Mouse (Mus musculus): ENCODE measurements around the gene Sgpl1. TPM values are rescaled to one million over a fixed set of nuclear protein-coding genes. Genes with fewer than 3 reads are reported as not detected.

Sgpl1 gene
- polyA plus RNA-seq, 1 experiment from 2014 or later = 59.0 TPM

DNA sequence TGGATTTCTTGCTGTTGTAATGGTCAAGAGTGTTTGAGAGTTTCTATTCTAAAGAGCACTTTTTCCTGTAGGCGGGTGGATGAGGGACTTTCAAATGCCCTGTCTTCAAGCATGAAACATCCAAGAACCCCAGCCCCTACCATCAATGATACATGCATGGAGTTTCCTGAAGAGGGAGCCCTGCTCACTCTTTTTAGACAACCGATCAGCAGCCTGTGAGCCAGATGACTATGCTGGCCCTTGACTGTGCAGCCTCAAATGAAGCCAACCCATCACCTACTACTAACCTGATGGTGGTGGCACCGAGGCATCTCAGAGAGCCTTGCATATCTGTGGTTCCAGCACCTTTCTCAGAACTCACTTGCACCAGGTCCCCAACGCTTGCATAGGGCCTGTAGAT, 25.0 kb upstream of the Sgpl1 start:
- peaks cover 18% of the 10 kb centered on the region for H3K4me1 ChIP-seq
- H3K27ac ChIP-seq (replicated peaks) = no peak overlapping the region
- H3K4me3 ChIP-seq = no peak overlapping the region
- H3K9me3 ChIP-seq (replicated peaks) = no peaks in the 10 kb centered on the region
- WGBS = 80% methylated on average over 4 of the region's 4 CpGs
- no peak for DNase-seq (ENCODE audit: low spot score)
- peaks cover 30% of the 10 kb centered on the region for H3K27me3 ChIP-seq (ENCODE audit: low read depth, poor library complexity, severe bottlenecking)
- no peaks in the 10 kb centered on the region for H3K36me3 ChIP-seq

DNA sequence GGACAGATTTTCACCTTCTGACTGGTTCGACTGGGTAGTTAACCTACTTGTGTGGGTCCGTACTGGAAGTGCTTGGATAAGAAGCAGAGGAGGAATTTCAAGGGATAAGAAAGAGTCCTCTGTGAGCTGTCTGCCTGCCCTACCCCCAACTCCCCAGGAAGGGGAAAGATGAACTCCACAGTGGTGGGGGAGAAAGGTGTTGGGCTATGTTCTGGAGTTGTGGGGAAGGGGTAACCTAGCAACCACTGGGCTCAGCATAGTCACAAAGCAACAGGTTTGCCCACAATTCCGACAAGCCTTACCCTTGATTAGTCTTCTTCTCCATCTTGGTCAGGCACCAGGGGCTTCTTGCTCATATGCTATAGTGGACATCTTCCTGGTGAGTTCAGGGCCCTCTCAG, 24.2 kb upstream of the Sgpl1 start, which contains the start of gene Tbata:
Tbata (plus strand) TSS at position 301 of the 400 bp plus-strand sequence.
- Histone ChIP-seq H3K27ac (replicated peaks) (no peak within 1 kb of the TSS), H3K27me3 (ENCODE audit: low read depth, poor library complexity, severe bottlenecking) (peaks cover 27% of the 10 kb centered on the region), H3K4me1 (peaks cover 18% of the 10 kb centered on the region), H3K4me3 (no peak within 1 kb of the TSS), H3K9me3 (replicated peaks) (no peaks in the 10 kb centered on the region), H3K36me3 (no peaks in the 10 kb centered on the region)
- whole genome bisulfite sequencing = 66% methylated on average over 3 of the region's 3 CpGs
- no peak for DNase-seq (ENCODE audit: low spot score)

DNA sequence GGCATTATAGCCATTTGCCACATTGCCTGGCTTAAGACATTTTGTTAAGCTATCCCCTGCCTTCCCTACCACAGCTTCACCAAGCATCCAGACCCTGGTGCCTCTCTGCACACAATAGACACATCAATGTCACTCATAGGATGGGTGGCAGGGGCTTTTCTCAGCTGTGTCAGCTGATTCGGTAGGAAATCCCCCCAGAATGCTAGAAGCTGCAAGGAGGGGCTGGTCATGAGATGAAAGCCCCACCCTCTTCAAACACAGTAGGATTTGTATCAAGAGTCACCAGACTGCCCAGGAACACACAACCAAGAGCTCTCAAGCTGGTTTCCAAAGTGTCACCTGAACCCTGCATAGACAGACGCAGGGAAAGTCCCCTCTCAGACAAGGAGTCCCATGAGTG, 20.9 kb upstream of the Sgpl1 start:
- Histone ChIP-seq H3K27ac (replicated peaks) (no peak overlapping the region), H3K27me3 (ENCODE audit: low read depth, poor library complexity, severe bottlenecking) (no peaks in the 10 kb centered on the region), H3K9me3 (replicated peaks) (no peaks in the 10 kb centered on the region), H3K4me3 (no peak overlapping the region), H3K4me1 (peaks cover 4% of the 10 kb centered on the region; the same call in 1 of the 2 replicates), H3K36me3 (no peaks in the 10 kb centered on the region)
- 73% methylated on average over 2 of the region's 2 CpGs for WGBS
- DNase-seq (ENCODE audit: low spot score) = no peak

- H3K27me3 ChIP-seq (ENCODE audit: low read depth, poor library complexity, severe bottlenecking) = no peaks in the 10 kb centered on the region
- no peak for DNase-seq (ENCODE audit: low spot score)
- 82% methylated on average over 9 of the region's 9 CpGs for WGBS
- H3K36me3 ChIP-seq = no peaks in the 10 kb centered on the region
- no peak overlapping the region for H3K27ac ChIP-seq (replicated peaks)
- no peak overlapping the region for H3K4me3 ChIP-seq
- H3K9me3 ChIP-seq (replicated peaks) = no peaks in the 10 kb centered on the region
- H3K4me1 ChIP-seq = peaks cover 4% of the 10 kb centered on the region; the same call in 1 of the 2 replicates
Observed at GRCm38 (mm10) chr10:61167333-61168096, 20.0 kb upstream of the Sgpl1 start.

DNA sequence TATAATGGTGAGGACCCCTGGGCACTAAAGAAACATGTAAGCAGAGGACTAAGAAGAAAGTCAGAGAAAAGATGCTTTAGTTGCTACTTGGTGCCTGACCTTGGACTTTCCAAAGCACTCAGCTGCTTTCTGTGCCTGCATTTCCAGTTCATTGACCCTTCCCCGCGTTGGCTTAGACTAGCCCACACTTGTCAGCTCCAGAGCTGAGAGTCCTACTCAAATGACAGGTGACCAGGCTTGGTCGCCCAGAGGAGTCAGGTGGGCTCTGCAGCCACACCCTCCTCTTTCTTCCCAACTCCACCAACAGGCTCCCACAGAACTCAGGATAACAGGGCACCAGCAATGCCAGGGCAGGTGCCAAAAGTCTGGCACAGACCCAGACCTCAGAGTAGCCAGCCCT, 14.9 kb upstream of the Sgpl1 start:
- no peaks in the 10 kb centered on the region for H3K9me3 ChIP-seq (replicated peaks)
- no peak for DNase-seq (ENCODE audit: low spot score)
- no peaks in the 10 kb centered on the region for H3K4me1 ChIP-seq
- H3K4me3 ChIP-seq = no peak overlapping the region
- no peaks in the 10 kb centered on the region for H3K36me3 ChIP-seq
- H3K27me3 ChIP-seq (ENCODE audit: low read depth, poor library complexity, severe bottlenecking) = no peaks in the 10 kb centered on the region
- H3K27ac ChIP-seq (replicated peaks) = no peak overlapping the region
- 82% methylated on average over 3 of the region's 3 CpGs for WGBS

- Histone ChIP-seq H3K4me3 (no peak overlapping the region), H3K9me3 (replicated peaks) (no peaks in the 10 kb centered on the region), H3K36me3 (no peaks in the 10 kb centered on the region), H3K27me3 (ENCODE audit: low read depth, poor library complexity, severe bottlenecking) (no peaks in the 10 kb centered on the region), H3K27ac (replicated peaks) (no peak overlapping the region), H3K4me1 (no peaks in the 10 kb centered on the region)
- WGBS = 83% methylated on average over 4 of the region's 4 CpGs
- DNase-seq (ENCODE audit: low spot score) = no peak
Observed at GRCm38 (mm10) chr10:61160671-61161070, 13.2 kb upstream of the Sgpl1 start.

DNA sequence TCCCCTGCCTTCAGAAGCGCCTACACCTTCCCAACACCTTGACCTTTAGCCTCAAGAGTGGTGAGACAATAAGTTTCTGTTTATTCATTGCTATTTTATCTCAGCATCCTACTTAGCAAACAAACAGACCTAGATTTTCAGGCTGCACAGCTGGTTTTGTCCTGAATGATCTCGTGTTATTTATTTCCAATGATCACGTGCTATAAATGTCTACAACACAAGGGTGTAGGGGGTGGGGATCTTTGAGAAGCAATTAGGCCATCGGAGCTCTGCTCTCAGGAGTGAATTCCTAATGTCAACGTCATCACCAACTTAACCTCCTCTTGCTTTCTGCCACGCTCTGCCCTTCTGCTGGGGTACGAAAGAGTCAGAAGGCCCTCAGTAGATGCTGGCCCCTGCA, 12.6 kb upstream of the Sgpl1 start:
- 88% methylated on average over 7 of the region's 7 CpGs for WGBS
- no peak overlapping the region for H3K27ac ChIP-seq (replicated peaks)
- no peaks in the 10 kb centered on the region for H3K36me3 ChIP-seq
- no peaks in the 10 kb centered on the region for H3K27me3 ChIP-seq (ENCODE audit: low read depth, poor library complexity, severe bottlenecking)
- H3K9me3 ChIP-seq (replicated peaks) = no peaks in the 10 kb centered on the region
- DNase-seq (ENCODE audit: low spot score) = no peak
- H3K4me3 ChIP-seq = no peak overlapping the region
- no peaks in the 10 kb centered on the region for H3K4me1 ChIP-seq

DNA sequence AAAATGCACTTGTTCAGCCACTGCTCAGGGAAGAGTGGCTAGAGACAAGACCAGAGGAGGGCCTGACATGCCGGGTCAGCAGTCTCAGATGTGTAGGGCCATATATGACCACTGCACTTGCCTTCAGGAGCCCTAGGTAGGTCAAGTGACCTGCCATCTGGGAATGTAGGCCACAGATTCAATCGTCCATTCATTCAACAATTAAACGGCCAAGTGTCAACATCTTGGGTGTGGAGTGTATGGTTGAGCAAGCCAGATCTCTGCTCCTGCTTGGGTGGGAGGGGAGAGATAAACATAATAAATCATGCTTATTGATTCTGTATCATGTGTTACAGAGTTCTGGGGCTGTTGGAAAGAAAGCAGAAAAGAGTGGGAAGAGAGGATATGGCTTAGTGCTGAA, 11.1 kb upstream of the Sgpl1 start:
- whole genome bisulfite sequencing = 88% methylated on average over 3 of the region's 3 CpGs
- Histone ChIP-seq H3K27me3 (ENCODE audit: low read depth, poor library complexity, severe bottlenecking) (no peaks in the 10 kb centered on the region), H3K36me3 (no peaks in the 10 kb centered on the region), H3K4me1 (no peaks in the 10 kb centered on the region), H3K9me3 (replicated peaks) (no peaks in the 10 kb centered on the region), H3K4me3 (no peak overlapping the region), H3K27ac (replicated peaks) (no peak overlapping the region)
- DNase-seq (ENCODE audit: low spot score) = no peak

DNA sequence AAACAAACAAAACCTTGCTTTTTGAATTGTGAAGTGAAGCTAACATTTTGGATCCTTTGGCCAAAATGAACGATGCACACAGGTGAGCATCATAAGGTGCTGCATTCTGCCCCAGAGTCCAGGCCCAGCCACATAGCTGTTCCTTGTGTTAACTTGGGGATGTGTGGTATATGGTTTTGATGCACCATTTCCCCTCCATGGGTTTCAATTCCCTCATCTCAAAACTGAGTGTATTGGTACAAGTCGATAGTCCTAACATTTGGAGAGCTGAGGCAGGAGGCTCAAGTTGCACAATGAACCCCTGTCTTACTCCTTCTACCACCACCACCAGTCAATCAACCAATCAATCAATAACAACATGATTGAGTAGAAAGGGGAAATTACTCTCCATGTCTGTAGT, 8.9 kb upstream of the Sgpl1 start:
- no peak overlapping the region for H3K4me3 ChIP-seq
- H3K9me3 ChIP-seq (replicated peaks) = no peaks in the 10 kb centered on the region
- H3K27me3 ChIP-seq (ENCODE audit: low read depth, poor library complexity, severe bottlenecking) = no peaks in the 10 kb centered on the region
- H3K4me1 ChIP-seq = no peaks in the 10 kb centered on the region
- DNase-seq (ENCODE audit: low spot score) = no peak
- H3K36me3 ChIP-seq = no peaks in the 10 kb centered on the region
- H3K27ac ChIP-seq (replicated peaks) = no peak overlapping the region
- 87% methylated on average over 2 of the region's 2 CpGs for WGBS

GRCm38 (mm10) chr10:61155611-61156010, 8.1 kb upstream of the Sgpl1 start:
- H3K4me1 ChIP-seq = no peaks in the 10 kb centered on the region
- no peaks in the 10 kb centered on the region for H3K27me3 ChIP-seq (ENCODE audit: low read depth, poor library complexity, severe bottlenecking)
- H3K9me3 ChIP-seq (replicated peaks) = no peaks in the 10 kb centered on the region
- DNase-seq (ENCODE audit: low spot score) = no peak
- H3K4me3 ChIP-seq = no peak overlapping the region
- H3K27ac ChIP-seq (replicated peaks) = no peak overlapping the region
- H3K36me3 ChIP-seq = no peaks in the 10 kb centered on the region
- 84% methylated on average over 3 of the region's 3 CpGs for WGBS

GRCm38 (mm10) chr10:61152131-61152530, 4.6 kb upstream of the Sgpl1 start:
- no peak for DNase-seq (ENCODE audit: low spot score)
- Histone ChIP-seq H3K36me3 (no peaks in the 10 kb centered on the region), H3K9me3 (replicated peaks) (no peaks in the 10 kb centered on the region), H3K27me3 (ENCODE audit: low read depth, poor library complexity, severe bottlenecking) (no peaks in the 10 kb centered on the region), H3K4me3 (no peak overlapping the region), H3K4me1 (peaks cover 8% of the 10 kb centered on the region; the same call in 1 of the 2 replicates), H3K27ac (replicated peaks) (no peak overlapping the region)

GRCm38 (mm10) chr10:61150616-61151015, 3.1 kb upstream of the Sgpl1 start:
- no peaks in the 10 kb centered on the region for H3K27me3 ChIP-seq (ENCODE audit: low read depth, poor library complexity, severe bottlenecking)
- 67% methylated on average over 6 of the region's 6 CpGs for WGBS
- H3K4me3 ChIP-seq = no peak overlapping the region
- H3K4me1 ChIP-seq = peaks cover 11% of the 10 kb centered on the region
- H3K36me3 ChIP-seq = no peaks in the 10 kb centered on the region
- H3K9me3 ChIP-seq (replicated peaks) = no peaks in the 10 kb centered on the region
- H3K27ac ChIP-seq (replicated peaks) = no peak overlapping the region
- no peak for DNase-seq (ENCODE audit: low spot score)

GRCm38 (mm10) chr10:61149476-61149875, 2.0 kb upstream of the Sgpl1 start:
- Histone ChIP-seq H3K4me3 (no peak overlapping the region), H3K9me3 (replicated peaks) (no peaks in the 10 kb centered on the region), H3K27ac (replicated peaks) (no peak overlapping the region), H3K36me3 (no peaks in the 10 kb centered on the region), H3K27me3 (ENCODE audit: low read depth, poor library complexity, severe bottlenecking) (no peaks in the 10 kb centered on the region), H3K4me1 (peaks cover 18% of the 10 kb centered on the region)
- 77% methylated on average over 3 of the region's 3 CpGs for WGBS
- no peak for DNase-seq (ENCODE audit: low spot score)
